Comparison of ENCODE assay signal across 7 mouse cellular contexts in the genomic region with DNA sequence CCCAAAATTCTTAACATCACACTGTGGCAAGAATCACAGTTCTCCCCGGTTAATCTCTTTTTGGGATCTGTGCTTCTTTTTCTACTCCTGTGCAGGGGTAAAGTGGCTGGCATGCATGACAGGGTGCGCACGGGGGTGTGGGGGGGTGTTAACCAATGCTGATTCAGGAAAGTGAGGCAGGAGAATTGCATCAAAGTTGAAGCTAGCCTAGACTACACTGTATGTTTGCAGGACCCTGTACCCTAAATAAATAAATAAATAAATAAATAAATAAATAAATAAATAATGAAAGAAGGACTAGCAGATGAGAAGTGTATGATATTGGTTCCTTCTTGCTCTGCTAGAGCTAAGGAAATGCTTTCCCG. TPM values are rescaled to one million over a fixed set of nuclear protein-coding genes. Genes with fewer than 3 reads are reported as not detected.
DNase-seq lines count a peak whose midpoint lies in the region; ATAC-seq and TF ChIP-seq lines count a peak whose summit lies in the region.

No protein-coding gene starts in this region.

- no peak; the same call in 1 of the 2 replicates for ATAC-seq in lung, embryonic 15.5 days (ENCODE audit: borderline replicate concordance, extremely low read depth, low FRiP score, low TSS enrichment)
- no peak for ATAC-seq in forebrain, embryonic 15.5 days (replicated peaks)
- ATAC-seq in limb, embryonic 14.5 days (ENCODE audit: low FRiP score, low read depth) = peak; percentile 38; the same call in 1 of the 2 replicates
- peak; percentile 10; the same call in 1 of the 2 replicates for ATAC-seq in stomach, embryonic 14.5 days (ENCODE audit: insufficient number of reproducible peaks, insufficient read depth, low FRiP score, low read depth)

- H3K4me2 ChIP-seq in lung, embryonic 15.5 days = peak overlapping the region; percentile 94
- peak overlapping the region; percentile 83 for H3K4me2 ChIP-seq in forebrain, embryonic 15.5 days (replicated peaks)
- peak overlapping the region; percentile 93; the same call in 1 of the 2 replicates for H3K4me2 ChIP-seq in limb, embryonic 14.5 days (replicated peaks; ENCODE audit: low read depth, low read length, severe bottlenecking)
- peak overlapping the region; percentile 97 for H3K4me2 ChIP-seq in stomach, embryonic 14.5 days (replicated peaks; ENCODE audit: low read depth, low read length)

- no peak for DNase-seq in lung, adult 18-20 months
- no peak for DNase-seq in limb, embryonic 14.5 days (ENCODE audit: low spot score)
- no peak for DNase-seq in right cerebral cortex, postnatal 4 days
- DNase-seq in left cerebral cortex, adult 18-20 months (ENCODE audit: low spot score in 2 of 2) = no peak

- H3K4me3 ChIP-seq in lung, embryonic 15.5 days = peak overlapping the region; percentile 86
- peak overlapping the region; percentile 89 for H3K4me3 ChIP-seq in forebrain, embryonic 15.5 days
- H3K4me3 ChIP-seq in limb, embryonic 14.5 days (replicated peaks; ENCODE audit: low read length) = peak overlapping the region; percentile 60
- H3K4me3 ChIP-seq in stomach, embryonic 14.5 days (ENCODE audit: low read depth, low read length) = peak overlapping the region; percentile 95

- no peaks in the 10 kb centered on the region for H3K9me3 ChIP-seq in lung, embryonic 15.5 days
- no peaks in the 10 kb centered on the region for H3K9me3 ChIP-seq in forebrain, embryonic 15.5 days
- no peaks in the 10 kb centered on the region for H3K9me3 ChIP-seq in limb, embryonic 14.5 days (ENCODE audit: control insufficient read depth, low read length)
- H3K9me3 ChIP-seq in stomach, embryonic 14.5 days (ENCODE audit: control insufficient read depth, low read depth, low read length) = no peaks in the 10 kb centered on the region

- H3K27ac ChIP-seq in lung, embryonic 15.5 days = no peak overlapping the region
- peak overlapping the region; percentile 80; the same call in 1 of the 2 replicates for H3K27ac ChIP-seq in forebrain, embryonic 15.5 days (replicated peaks)
- no peak overlapping the region for H3K27ac ChIP-seq in limb, embryonic 14.5 days (replicated peaks; ENCODE audit: low read depth, low read length)
- no peak overlapping the region for H3K27ac ChIP-seq in stomach, embryonic 14.5 days (ENCODE audit: low read length)

- no peak overlapping the region for H3K9ac ChIP-seq in lung, embryonic 15.5 days
- H3K9ac ChIP-seq in forebrain, embryonic 15.5 days (replicated peaks) = no peak overlapping the region
- H3K9ac ChIP-seq in limb, embryonic 14.5 days (ENCODE audit: low read depth, low read length, severe bottlenecking) = no peak overlapping the region
- no peak overlapping the region for H3K9ac ChIP-seq in stomach, embryonic 14.5 days (replicated peaks; ENCODE audit: low read depth, low read length)

- H3K4me1 ChIP-seq in lung, embryonic 15.5 days = peaks cover 24% of the 10 kb centered on the region
- peaks cover 42% of the 10 kb centered on the region for H3K4me1 ChIP-seq in forebrain, embryonic 15.5 days
- H3K4me1 ChIP-seq in limb, embryonic 14.5 days (ENCODE audit: control insufficient read depth, insufficient read depth, low read length) = peaks cover 22% of the 10 kb centered on the region
- peaks cover 20% of the 10 kb centered on the region for H3K4me1 ChIP-seq in stomach, embryonic 14.5 days (ENCODE audit: control insufficient read depth, insufficient read depth, low read length)

- no peak for TF ChIP-seq POLR2A in limb, embryonic 14.5 days (IDR thresholded peaks at IDR 0.05; ENCODE audit: borderline replicate concordance, extremely low read depth, insufficient read depth, insufficient read length)

- no peaks in the 10 kb centered on the region for H3K36me3 ChIP-seq in lung, embryonic 15.5 days
- H3K36me3 ChIP-seq in forebrain, embryonic 15.5 days = no peaks in the 10 kb centered on the region
- H3K36me3 ChIP-seq in limb, embryonic 14.5 days (ENCODE audit: control insufficient read depth, insufficient read depth, low read length) = no peaks in the 10 kb centered on the region; the same call in 1 of the 2 replicates
- no peaks in the 10 kb centered on the region; the same call in 1 of the 2 replicates for H3K36me3 ChIP-seq in stomach, embryonic 14.5 days (ENCODE audit: control insufficient read depth, insufficient read depth, low read length)

- 24% methylated on average over 4 of the region's 4 CpGs for WGBS in lung, embryonic 15.5 days
- 16% methylated on average over 4 of the region's 4 CpGs for WGBS in forebrain, embryonic 15.5 days
- 21% methylated on average over 4 of the region's 4 CpGs for WGBS in limb, embryonic 14.5 days
- 20% methylated on average over 4 of the region's 4 CpGs for WGBS in stomach, embryonic 14.5 days

- H3K27me3 ChIP-seq in lung, embryonic 15.5 days = no peaks in the 10 kb centered on the region
- no peaks in the 10 kb centered on the region for H3K27me3 ChIP-seq in forebrain, embryonic 15.5 days
- no peaks in the 10 kb centered on the region for H3K27me3 ChIP-seq in limb, embryonic 14.5 days (ENCODE audit: control insufficient read depth, insufficient read depth, low read length)
- H3K27me3 ChIP-seq in stomach, embryonic 14.5 days (ENCODE audit: control insufficient read depth, insufficient read depth, low read length) = no peaks in the 10 kb centered on the region

RNA-seq across cellular contexts. Expression of a gene that starts 0.3 kb away (rescaled TPM):
- 25.2 and 26.2 TPM in 2 replicates for polyA plus RNA-seq in lung, embryonic 15.5 days (2015; fragmentation: Nextera tagmentation; extraction: Ambion mirVana)
- polyA plus RNA-seq in forebrain, embryonic 15.5 days (2015; fragmentation: Nextera tagmentation; extraction: Ambion mirVana) = 47.2 and 47.4 TPM in 2 replicates
- polyA plus RNA-seq in limb, embryonic 14.5 days (2012; rRNA removed) = 37.9 and 49.3 TPM in 2 replicates
- 39.0 and 42.3 TPM in 2 replicates for polyA plus RNA-seq in limb, embryonic 14.5 days (2014; fragmentation: Nextera tagmentation; extraction: Ambion mirVana)
- polyA plus RNA-seq in stomach, embryonic 14.5 days (2014; fragmentation: Nextera tagmentation; extraction: Ambion mirVana) = 34.3 and 37.1 TPM in 2 replicates
- 10 to 100 TPM; 79.2 to 88.8 TPM for total RNA-seq in left cerebral cortex, adult 18-20 months (2021)

RNA-seq across cellular contexts. Expression of a gene that starts 9.6 kb away (rescaled TPM):
- 21.5 and 22.1 TPM in 2 replicates for polyA plus RNA-seq in lung, embryonic 15.5 days (2015; fragmentation: Nextera tagmentation; extraction: Ambion mirVana)
- polyA plus RNA-seq in forebrain, embryonic 15.5 days (2015; fragmentation: Nextera tagmentation; extraction: Ambion mirVana) = 14.5 and 18.2 TPM in 2 replicates
- 33.3 and 40.2 TPM in 2 replicates for polyA plus RNA-seq in limb, embryonic 14.5 days (2012; rRNA removed)
- polyA plus RNA-seq in limb, embryonic 14.5 days (2014; fragmentation: Nextera tagmentation; extraction: Ambion mirVana) = 26.2 and 36.9 TPM in 2 replicates
- 24.4 and 34.6 TPM in 2 replicates for polyA plus RNA-seq in stomach, embryonic 14.5 days (2014; fragmentation: Nextera tagmentation; extraction: Ambion mirVana)
- total RNA-seq in left cerebral cortex, adult 18-20 months (2021) = 10 to 100 TPM; 12.1 to 13.4 TPM

Comparison
In these comparisons a context has a peak if more than half of its experiments do, and no peak if none do; other contexts are left out.
1. ATAC-seq: peak in limb, embryonic 14.5 days (single experiment) and stomach, embryonic 14.5 days (single experiment); none in lung, embryonic 15.5 days (single experiment) and forebrain, embryonic 15.5 days (single experiment).
2. Peak in every context shown above with its lines, with median percentiles within 50 percentile points of each other: H3K4me2 ChIP-seq and H3K4me3 ChIP-seq.